8 mouse cellular contexts compared by ENCODE assay signal in genomic region chr13:112988866-112989265, GRCm38 (mm10). TPM values are rescaled to one million over a fixed set of nuclear protein-coding genes. Genes with fewer than 3 reads are reported as not detected.
DNase-seq lines count a peak whose midpoint lies in the region; ATAC-seq and TF ChIP-seq lines count a peak whose summit lies in the region.

No protein-coding gene starts in this region.

- no peak overlapping the region for H3K27ac ChIP-seq in layer of hippocampus, adult 2 months
- H3K27ac ChIP-seq in embryonic facial prominence, embryonic 12.5 days = no peak overlapping the region
- H3K27ac ChIP-seq in intestine, embryonic 14.5 days (ENCODE audit: low read depth) = no peak overlapping the region

- TF ChIP-seq CTCF in layer of hippocampus, adult 2 months (conservative IDR thresholded peaks at IDR 0.05) = no peak

- H3K36me3 ChIP-seq in embryonic facial prominence, embryonic 12.5 days = no peaks in the 10 kb centered on the region
- no peaks in the 10 kb centered on the region for H3K36me3 ChIP-seq in intestine, embryonic 14.5 days (ENCODE audit: control insufficient read depth, insufficient read depth, low read length)

- no peak for DNase-seq in layer of hippocampus, adult 2 months (ENCODE audit: low spot score in 2 of 2)
- DNase-seq in layer of hippocampus, adult 9-10 months (ENCODE audit: low spot score) = no peak
- DNase-seq in intestine, embryonic 14.5 days (ENCODE audit: low spot score) = peak; percentile 69
- peak; percentile 52 for DNase-seq in neural tube, embryonic 10.5 days (ENCODE audit: extremely low spot score, low spot score)
- no peak for DNase-seq in layer of hippocampus, postnatal 10 days (ENCODE audit: low spot score in 2 of 2)
- no peak for DNase-seq in adrenal gland, adult 2 months
- DNase-seq in cerebellum, adult 9-11 months = no peak

- peaks cover 33% of the 10 kb centered on the region for H3K4me1 ChIP-seq in embryonic facial prominence, embryonic 12.5 days
- peaks cover 28% of the 10 kb centered on the region for H3K4me1 ChIP-seq in intestine, embryonic 14.5 days (replicated peaks; ENCODE audit: control insufficient read depth, insufficient read depth, low read length)

- no peak for ATAC-seq in embryonic facial prominence, embryonic 12.5 days (ENCODE audit: insufficient number of reproducible peaks, insufficient read depth, low FRiP score, low TSS enrichment)
- no peak for ATAC-seq in intestine, embryonic 14.5 days (replicated peaks; ENCODE audit: low FRiP score, low TSS enrichment, low read depth)

- WGBS in embryonic facial prominence, embryonic 12.5 days = 1% methylated on average over 19 of the region's 19 CpGs
- 2% methylated on average over 19 of the region's 19 CpGs for WGBS in intestine, embryonic 14.5 days

- H3K27me3 ChIP-seq in embryonic facial prominence, embryonic 12.5 days = peaks cover 85% of the 10 kb centered on the region
- peaks cover 88% of the 10 kb centered on the region for H3K27me3 ChIP-seq in intestine, embryonic 14.5 days (replicated peaks; ENCODE audit: control insufficient read depth, insufficient read depth, low read length)

- no peaks in the 10 kb centered on the region for H3K9me3 ChIP-seq in embryonic facial prominence, embryonic 12.5 days
- H3K9me3 ChIP-seq in intestine, embryonic 14.5 days (ENCODE audit: control insufficient read depth, low read length) = no peaks in the 10 kb centered on the region

- H3K4me3 ChIP-seq in layer of hippocampus, adult 2 months = peak overlapping the region; percentile 77
- H3K4me3 ChIP-seq in embryonic facial prominence, embryonic 12.5 days = peak overlapping the region; percentile 50
- H3K4me3 ChIP-seq in intestine, embryonic 14.5 days (ENCODE audit: low read depth, low read length) = peak overlapping the region; percentile 51; the same call in 1 of the 2 replicates

- no peak overlapping the region for H3K9ac ChIP-seq in embryonic facial prominence, embryonic 12.5 days
- no peak overlapping the region for H3K9ac ChIP-seq in intestine, embryonic 14.5 days (ENCODE audit: low read length)

- peak overlapping the region; percentile 96 for H3K4me2 ChIP-seq in embryonic facial prominence, embryonic 12.5 days (replicated peaks)
- peak overlapping the region; percentile 99 for H3K4me2 ChIP-seq in intestine, embryonic 14.5 days (ENCODE audit: low read length)

RNA-seq across cellular contexts. Expression of gene Ccno, which starts 1.3 kb away (rescaled TPM):
- 1 to 10 TPM; 6.3 to 7.4 TPM for total RNA-seq in layer of hippocampus, adult 2 months (2021)
- polyA plus RNA-seq in embryonic facial prominence, embryonic 12.5 days (2016; fragmentation: Nextera tagmentation; extraction: Ambion mirVana) = 0.53 and 0.79 TPM in 2 replicates
- 0.19 and 0.24 TPM in 2 replicates for polyA plus RNA-seq in intestine, embryonic 14.5 days (2014; fragmentation: Nextera tagmentation; extraction: Ambion mirVana)
- total RNA-seq in layer of hippocampus, postnatal 10 days (2021) = 1 to 10 TPM; 1.4 to 1.7 TPM
- total RNA-seq in adrenal gland, adult 2 months (2021) = under 1 TPM; 0.55 TPM
- 1.7 and 2.5 TPM in 2 replicates for polyA plus RNA-seq in adrenal gland, adult 2 months (2012; rRNA removed)

RNA-seq across cellular contexts. Expression of gene Mcidas, which starts 4.8 kb away (rescaled TPM):
- total RNA-seq in layer of hippocampus, adult 2 months (2021) = under 1 TPM; 0.25 to 0.74 TPM
- polyA plus RNA-seq in embryonic facial prominence, embryonic 12.5 days (2016; fragmentation: Nextera tagmentation; extraction: Ambion mirVana) = 0.24 and 0.26 TPM in 2 replicates
- polyA plus RNA-seq in intestine, embryonic 14.5 days (2014; fragmentation: Nextera tagmentation; extraction: Ambion mirVana) = 0.07 TPM in 1 of 2 replicates, not detected in the other
- under 1 TPM; 0.36 to 0.48 TPM for total RNA-seq in layer of hippocampus, postnatal 10 days (2021)
- not detected for total RNA-seq in adrenal gland, adult 2 months (2021)
- not detected in 2 replicates for polyA plus RNA-seq in adrenal gland, adult 2 months (2012; rRNA removed)

RNA-seq across cellular contexts. Expression of gene Cdc20b, which starts 46.0 kb away (rescaled TPM):
- under 1 TPM in 1 of 2 experiments, not detected in 1; 0.37 TPM for total RNA-seq in layer of hippocampus, adult 2 months (2021)
- not detected in 2 replicates for polyA plus RNA-seq in embryonic facial prominence, embryonic 12.5 days (2016; fragmentation: Nextera tagmentation; extraction: Ambion mirVana)
- polyA plus RNA-seq in intestine, embryonic 14.5 days (2014; fragmentation: Nextera tagmentation; extraction: Ambion mirVana) = not detected in 2 replicates
- total RNA-seq in layer of hippocampus, postnatal 10 days (2021) = under 1 TPM in 1 of 2 experiments, not detected in 1; 0.30 TPM
- not detected for total RNA-seq in adrenal gland, adult 2 months (2021)
- polyA plus RNA-seq in adrenal gland, adult 2 months (2012; rRNA removed) = not detected in 2 replicates

RNA-seq across cellular contexts. Expression of gene Gpx8, which starts 57.3 kb away (rescaled TPM):
- 1 to 10 TPM; 7.4 to 9.2 TPM for total RNA-seq in layer of hippocampus, adult 2 months (2021)
- polyA plus RNA-seq in embryonic facial prominence, embryonic 12.5 days (2016; fragmentation: Nextera tagmentation; extraction: Ambion mirVana) = 152 and 164 TPM in 2 replicates
- polyA plus RNA-seq in intestine, embryonic 14.5 days (2014; fragmentation: Nextera tagmentation; extraction: Ambion mirVana) = 127 and 142 TPM in 2 replicates
- 10 to 100 TPM; 15.5 to 18.5 TPM for total RNA-seq in layer of hippocampus, postnatal 10 days (2021)
- 100 to 1,000 TPM in 1 of 2 experiments, 10 to 100 TPM in 1; 89.7 to 157 TPM for total RNA-seq in adrenal gland, adult 2 months (2021)
- 2.0 and 2.2 TPM in 2 replicates for polyA plus RNA-seq in adrenal gland, adult 2 months (2012; rRNA removed)

Comparison
In these comparisons a context has a peak if more than half of its experiments do, and no peak if none do; other contexts are left out.
1. DNase-seq: peak in intestine, embryonic 14.5 days (single experiment) and neural tube, embryonic 10.5 days (single experiment); none in layer of hippocampus, adult 2 months (0 of 2), layer of hippocampus, adult 9-10 months (single experiment), layer of hippocampus, postnatal 10 days (0 of 2), adrenal gland, adult 2 months (single experiment) and cerebellum, adult 9-11 months (single experiment).
2. Peak in every context shown above with its lines, with median percentiles within 50 percentile points of each other: H3K4me3 ChIP-seq.